Mouse (Mus musculus): ENCODE measurements around the gene Dlg2.
A peak's percentile ranks its signal among the peaks of the same experiment; 100 is the strongest.

Dlg2 gene

GRCm38 (mm10) chr7:91284167-91284566 is 807.7 kb downstream of the Dlg2 start:
- no peak for DNase-seq

DNA sequence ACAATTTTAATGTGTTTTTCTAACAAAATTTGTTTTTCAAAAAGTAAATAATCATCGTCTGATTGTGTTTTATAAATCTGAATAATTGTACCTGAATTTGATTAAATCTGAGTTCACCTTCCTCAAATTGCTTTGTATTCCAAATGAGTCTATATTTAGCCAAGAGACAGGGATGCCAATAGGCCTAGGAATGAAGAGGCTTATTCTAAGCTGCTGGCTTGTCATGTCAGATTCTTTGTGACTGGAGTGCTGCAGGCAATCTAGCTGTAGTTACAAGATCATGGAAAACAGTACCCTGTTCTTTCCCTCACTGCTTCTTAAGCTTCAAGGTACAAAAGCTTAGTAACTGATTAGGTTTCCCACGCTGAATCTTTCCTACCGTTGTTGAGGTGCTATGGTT is 811.9 kb downstream of the Dlg2 start:
- no peak for DNase-seq

GRCm38 (mm10) chr7:91296127-91296526 is 819.7 kb downstream of the Dlg2 start:
- DNase-seq, result no peak

- DNase-seq, result no peak
Measured at GRCm38 (mm10) chr7:91311177-91311576, 834.7 kb downstream of the Dlg2 start.

- DNase-seq, result no peak
Measured at GRCm38 (mm10) chr7:91345073-91345472, 868.6 kb downstream of the Dlg2 start.

- DNase-seq, result no peak
Measured at GRCm38 (mm10) chr7:91369821-91370321, 893.4 kb downstream of the Dlg2 start.

DNA sequence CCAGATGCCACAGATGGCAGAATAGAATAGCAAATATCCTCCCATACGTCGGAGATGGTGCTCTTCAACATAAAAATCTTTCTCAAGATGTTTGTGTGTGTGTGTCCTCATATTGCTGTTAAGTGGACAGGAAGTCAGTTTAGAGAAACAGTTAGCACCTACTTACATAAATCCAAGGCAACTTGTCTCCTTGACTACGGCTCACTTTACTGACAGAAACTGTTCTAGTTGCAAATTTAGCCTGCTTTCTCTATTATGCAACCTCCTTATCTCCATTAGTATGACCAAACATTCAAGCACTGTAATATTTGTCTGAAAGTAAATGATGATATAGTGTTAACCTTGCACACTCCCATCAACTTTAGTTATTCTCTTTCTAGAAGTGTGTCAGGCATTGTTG is 905.8 kb downstream of the Dlg2 start:
- no peak for DNase-seq

GRCm38 (mm10) chr7:91383873-91384272 is 907.4 kb downstream of the Dlg2 start:
- DNase-seq, result no peak

GRCm38 (mm10) chr7:91389272-91389671 is 912.8 kb downstream of the Dlg2 start:
- DNase-seq, result no peak

GRCm38 (mm10) chr7:91397827-91398226 is 921.4 kb downstream of the Dlg2 start:
- no peak for DNase-seq

- no peak for DNase-seq
Measured at GRCm38 (mm10) chr7:91412109-91412508, 935.6 kb downstream of the Dlg2 start.

DNA sequence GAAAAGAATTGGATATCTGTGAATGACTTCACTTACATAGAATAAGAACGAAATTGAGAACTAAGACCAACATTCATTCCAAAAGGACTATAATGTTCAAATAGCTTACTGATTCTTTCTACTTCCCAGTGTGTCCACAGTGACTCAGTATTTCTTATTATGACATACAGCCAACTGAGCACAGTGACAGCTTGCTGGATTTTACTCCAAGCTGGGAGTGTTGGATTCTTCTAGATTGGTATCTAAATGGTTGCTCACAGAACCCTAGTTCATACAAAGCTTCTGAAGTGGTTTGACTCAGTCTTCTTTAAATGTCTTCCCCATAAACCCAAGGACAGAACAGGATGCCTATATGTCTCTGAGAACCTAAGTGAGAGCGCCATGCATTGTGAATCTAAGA is 937.7 kb downstream of the Dlg2 start:
- DNase-seq, result no peak

- DNase-seq, result no peak
Measured at GRCm38 (mm10) chr7:91414749-91415148, 938.3 kb downstream of the Dlg2 start.

- no peak for DNase-seq
Measured at GRCm38 (mm10) chr7:91420215-91420614, 943.7 kb downstream of the Dlg2 start.

DNA sequence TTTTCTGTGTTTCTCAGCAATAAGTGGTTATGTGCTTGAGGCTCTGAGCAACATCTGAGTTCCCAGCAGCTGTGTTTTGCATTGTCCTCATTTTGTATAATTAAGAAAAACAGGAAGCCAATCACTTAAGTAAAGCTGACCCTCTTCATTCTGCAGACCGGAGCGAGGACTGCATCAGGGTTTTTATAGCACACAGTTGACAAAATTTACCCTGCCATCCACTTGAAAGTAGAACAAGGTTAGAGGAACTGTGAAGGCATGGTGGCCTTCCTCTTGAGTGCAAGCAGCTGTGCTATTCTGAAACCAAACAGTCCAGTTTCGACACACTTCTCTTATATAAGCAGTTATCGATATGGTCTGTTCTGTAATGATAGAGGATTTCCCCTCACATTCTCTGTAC is 947.3 kb downstream of the Dlg2 start:
- no peak for DNase-seq

GRCm38 (mm10) chr7:91429712-91430275 is 953.3 kb downstream of the Dlg2 start:
- no peak for DNase-seq

GRCm38 (mm10) chr7:91431594-91432240 is 955.2 kb downstream of the Dlg2 start:
- peak in 1 of 2 experiments; percentile 17 for DNase-seq

- no peak for DNase-seq
Measured at GRCm38 (mm10) chr7:91432563-91432962, 956.1 kb downstream of the Dlg2 start.

- DNase-seq, result no peak
Measured at GRCm38 (mm10) chr7:91434739-91435138, 958.3 kb downstream of the Dlg2 start.

- DNase-seq, result no peak
Measured at GRCm38 (mm10) chr7:91440326-91440725, 963.9 kb downstream of the Dlg2 start.

DNA sequence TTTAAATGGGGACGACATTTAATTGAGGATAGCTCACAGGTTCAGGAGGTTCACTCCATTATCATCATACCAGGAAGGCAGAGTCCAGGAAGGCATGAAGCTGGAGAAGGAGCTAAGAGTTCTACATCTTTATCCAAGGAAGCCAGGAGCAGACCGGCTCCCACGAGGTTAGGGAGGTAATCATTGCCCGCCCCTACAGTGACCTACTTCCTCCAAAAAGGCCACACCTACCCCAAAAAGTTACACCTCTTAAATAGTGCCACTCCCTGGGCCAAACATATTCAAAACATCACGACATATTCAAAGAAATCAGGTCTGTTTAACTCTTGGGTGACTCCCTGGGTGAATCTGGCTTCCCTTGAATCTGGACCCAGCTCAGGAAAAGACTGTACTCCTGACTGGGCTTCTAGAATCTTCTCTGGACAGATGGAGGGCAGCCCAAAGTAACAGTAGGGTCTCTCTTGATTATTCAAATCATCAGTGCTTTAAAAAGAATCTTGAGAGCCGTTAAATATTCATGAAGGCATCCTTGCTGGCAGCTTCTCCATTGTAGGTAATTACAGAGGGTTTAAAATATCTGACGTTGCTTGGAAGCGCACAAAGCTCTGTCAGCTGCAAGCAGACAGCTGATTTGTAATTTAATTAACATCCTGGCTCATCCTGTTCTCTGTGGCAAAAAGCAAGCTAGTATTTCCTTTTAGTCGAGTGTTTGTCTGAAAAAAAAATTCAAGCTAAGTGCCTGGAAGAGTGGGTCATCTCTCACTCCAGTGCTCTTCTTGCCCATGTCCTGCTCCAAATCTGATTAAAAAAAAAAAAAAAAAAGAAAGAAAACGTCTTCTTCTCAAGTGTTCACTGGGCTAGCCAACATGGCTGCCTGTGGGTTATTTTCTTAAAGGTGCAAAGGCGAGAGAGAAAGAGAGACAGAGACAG is 966.2 kb downstream of the Dlg2 start:
- DNase-seq, result no peak

- no peak for DNase-seq
Measured at GRCm38 (mm10) chr7:91443377-91443714, 966.9 kb downstream of the Dlg2 start.

GRCm38 (mm10) chr7:91443913-91444312 is 967.4 kb downstream of the Dlg2 start:
- no peak for DNase-seq

- no peak for DNase-seq
Measured at GRCm38 (mm10) chr7:91444728-91445127, 968.3 kb downstream of the Dlg2 start.
